Mouse (Mus musculus) kidney, adult 11 months (tissue): ENCODE results near the gene Gm10053.
"Not testable (repeated sequence)": the region's sequence is repeated elsewhere in the genome, so short reads cannot be mapped to it uniquely, and the experiment has no call there.

Source experiments
- DNase-seq: peaks from one replicate; pipeline ENCODE4 v3.0.0; 2022

The Gm10053 gene

GRCm38 (mm10) chr19:24875129-24875870 is at the start of gene Gm10053:
Gene Gm10053, plus strand, starts transcription at chr19:24875686.
- DNase-seq, result not testable (repeated sequence)

- DNase-seq, result peak; percentile 26
These were observed 33.4 kb upstream of the Gm10053 start for GRCm38 (mm10) chr19:24842080-24842479.

GRCm38 (mm10) chr19:24845007-24845546 is 30.4 kb upstream of the Gm10053 start:
- DNase-seq, result no peak

GRCm38 (mm10) chr19:24848345-24848744 is 27.1 kb upstream of the Gm10053 start:
- no peak for DNase-seq

- DNase-seq, result no peak
These were observed 26.6 kb upstream of the Gm10053 start for GRCm38 (mm10) chr19:24848844-24849243.

GRCm38 (mm10) chr19:24851456-24852315 is 23.8 kb upstream of the Gm10053 start:
- no peak for DNase-seq

- no peak for DNase-seq
These were observed 14.2 kb upstream of the Gm10053 start for GRCm38 (mm10) chr19:24861276-24861611.

- peak; percentile 3 for DNase-seq
These were observed 13.7 kb upstream of the Gm10053 start, which contains the start of gene Pgm5 for GRCm38 (mm10) chr19:24861612-24862451. Gene Pgm5, minus strand, starts transcription at chr19:24861855.

GRCm38 (mm10) chr19:24865436-24865835 is 10.1 kb upstream of the Gm10053 start:
- DNase-seq, result no peak

GRCm38 (mm10) chr19:24871037-24871635 is 4.3 kb upstream of the Gm10053 start:
- DNase-seq, result peak; percentile 21

- no peak for DNase-seq
These were observed 1.6 kb upstream of the Gm10053 start for GRCm38 (mm10) chr19:24873873-24874272.

- no peak for DNase-seq
These were observed 5.8 kb downstream of the Gm10053 start for GRCm38 (mm10) chr19:24881237-24881636.

- no peak for DNase-seq
These were observed 10.0 kb downstream of the Gm10053 start for GRCm38 (mm10) chr19:24885504-24885903.

- DNase-seq, result no peak
These were observed 11.4 kb downstream of the Gm10053 start for GRCm38 (mm10) chr19:24886888-24887287.

- no peak for DNase-seq
These were observed 21.1 kb downstream of the Gm10053 start for GRCm38 (mm10) chr19:24896536-24896935.

- DNase-seq, result no peak
These were observed 21.8 kb downstream of the Gm10053 start for GRCm38 (mm10) chr19:24897006-24897895.

GRCm38 (mm10) chr19:24897896-24898736 is 22.6 kb downstream of the Gm10053 start:
- no peak for DNase-seq

- no peak for DNase-seq
These were observed 23.5 kb downstream of the Gm10053 start for GRCm38 (mm10) chr19:24898737-24899577.
